Mouse (Mus musculus) myocyte (in vitro differentiated cells): ENCODE results near the gene Fbxo17. TPM values are rescaled to one million over a fixed set of nuclear protein-coding genes. Genes with fewer than 3 reads are reported as not detected.

Experiments used
- H3K27me3 ChIP-seq: one replicate; pipeline ENCODE4 v1.6.1; 2011; ENCODE audit not compliant: control insufficient read depth, insufficient read depth, insufficient read length
- H3K36me3 ChIP-seq: one replicate; pipeline ENCODE4 v1.6.1; 2011; ENCODE audit not compliant: control insufficient read depth, insufficient read depth
- H3K4me2 ChIP-seq: one replicate; pipeline ENCODE4 v1.6.1; 2011; ENCODE audit warnings: low read depth, control low read depth
- H3K4me3 ChIP-seq: one replicate; pipeline ENCODE4 v1.5.1; 2011; ENCODE audit warnings: mild to moderate bottlenecking, control low read depth, moderate library complexity
- H3K79me2 ChIP-seq: one replicate; pipeline ENCODE4 v1.6.1; 2011; ENCODE audit not compliant: control insufficient read depth, insufficient read depth
- H3ac ChIP-seq: one replicate; pipeline ENCODE4 v1.6.1; 2011; ENCODE audit not compliant: control insufficient read depth, insufficient read length
- CEBPB ChIP-seq: IDR thresholded peaks from 2 replicates; pipeline ENCODE4 v1.6.1; 2011; ENCODE audit warnings: mild to moderate bottlenecking, moderate library complexity; ENCODE audit not compliant: poor library complexity, insufficient read depth, severe bottlenecking
- E2F4 ChIP-seq: IDR thresholded peaks from one replicate; pipeline ENCODE4 v1.6.1; 2011; ENCODE audit warnings: mild to moderate bottlenecking, control low read depth, moderate library complexity; ENCODE audit not compliant: insufficient read depth
- MAX ChIP-seq: IDR thresholded peaks from one replicate; pipeline ENCODE4 v1.6.1; 2011; ENCODE audit warnings: low read depth, mild to moderate bottlenecking, control low read depth
- MYOD1 ChIP-seq, 3 experiments: IDR thresholded peaks; one replicate each; pipeline ENCODE4 v1.6.1; 2011; ENCODE audit warnings: control low read depth in 2 of 3, low read depth in 2 of 3, mild to moderate bottlenecking in 2 of 3, moderate library complexity in 1 of 3; ENCODE audit not compliant: insufficient read length in 2 of 3, control insufficient read depth in 1 of 3
- MYOG ChIP-seq, 3 experiments: IDR thresholded peaks; one replicate each; pipeline ENCODE4 v1.6.1; 2011; ENCODE audit warnings: control low read depth in 2 of 3, low read depth in 2 of 3, mild to moderate bottlenecking in 2 of 3; ENCODE audit not compliant: insufficient read length in 2 of 3, control insufficient read depth in 1 of 3, insufficient read depth in 1 of 3
- POLR2A ChIP-seq: IDR thresholded peaks from one replicate; pipeline ENCODE4 v1.6.1; 2011; ENCODE audit warnings: low read depth, mild to moderate bottlenecking, control low read depth, moderate library complexity; ENCODE audit not compliant: insufficient read length
- POLR2AphosphoS2 ChIP-seq: IDR thresholded peaks from one replicate; pipeline ENCODE4 v1.6.1; 2011; ENCODE audit warnings: low read depth, control low read depth; ENCODE audit not compliant: insufficient read length
- REST ChIP-seq: IDR thresholded peaks from one replicate; pipeline ENCODE4 v1.6.1; 2011; ENCODE audit warnings: mild to moderate bottlenecking, control low read depth, moderate library complexity; ENCODE audit not compliant: insufficient read depth, insufficient read length
- SRF ChIP-seq: IDR thresholded peaks from one replicate; pipeline ENCODE4 v1.6.1; 2011; ENCODE audit warnings: low read depth; ENCODE audit not compliant: control insufficient read depth, insufficient read length
- TCF12 ChIP-seq: IDR thresholded peaks from one replicate; pipeline ENCODE4 v1.6.1; 2011; ENCODE audit warnings: mild to moderate bottlenecking, control low read depth; ENCODE audit not compliant: poor library complexity, insufficient read depth, severe bottlenecking
- TCF3 ChIP-seq: IDR thresholded peaks from one replicate; pipeline ENCODE4 v1.6.1; 2011; ENCODE audit warnings: low read depth, control low read depth; ENCODE audit not compliant: insufficient read length
- USF1 ChIP-seq: IDR thresholded peaks from one replicate; pipeline ENCODE4 v1.6.1; 2011; ENCODE audit warnings: low read depth, mild to moderate bottlenecking, control low read depth, moderate library complexity
- polyA plus RNA-seq: library from polyadenylated mRNA; unstranded; fragments of >200 nt; fragmentation: generic; extraction: Trizol; gene quantifications from one replicate; pipeline ENCODE4 v1.2.1, GENCODE M21; 2012; ENCODE audit warnings: missing spikeins

Fbxo17 gene
- polyA plus RNA-seq, 1 experiment: 33.1 TPM

- Histone ChIP-seq H3K4me2 (peak within 1 kb of the TSS; percentile 95), H3K36me3 (peaks cover 10% of the 10 kb centered on the region), H3ac (peak within 1 kb of the TSS; percentile 54), H3K4me3 (peak within 1 kb of the TSS; percentile 73), H3K79me2 (no peaks in the 10 kb centered on the region), H3K27me3 (no peaks in the 10 kb centered on the region)
- peak; percentile 81 for TF ChIP-seq POLR2A
- TF ChIP-seq POLR2AphosphoS2: peak; percentile 84
- peak; percentile 52 for TF ChIP-seq E2F4
- TF ChIP-seq REST: no peak
These were observed 25.3 kb downstream of the Fbxo17 start, which contains the start of the genes Mrps12 and Sars2 for GRCm38 (mm10) chr7:28741709-28742438. TSS of gene Mrps12 (minus strand) at chr7:28741820. TSS of gene Sars2 (plus strand) at chr7:28741992.

GRCm38 (mm10) chr7:28749935-28750334 is 33.3 kb downstream of the Fbxo17 start:
- Histone ChIP-seq H3K27me3 (no peaks in the 10 kb centered on the region), H3K79me2 (no peaks in the 10 kb centered on the region), H3K4me3 (no peak overlapping the region), H3K36me3 (no peaks in the 10 kb centered on the region), H3ac (no peak overlapping the region), H3K4me2 (no peak overlapping the region)
- TF ChIP-seq MAX: no peak
- TF ChIP-seq E2F4: no peak

- Histone ChIP-seq H3K4me3 (no peak within 1 kb of the TSS), H3K4me2 (no peak within 1 kb of the TSS), H3K79me2 (no peaks in the 10 kb centered on the region), H3ac (no peak within 1 kb of the TSS), H3K36me3 (peaks cover 1% of the 10 kb centered on the region), H3K27me3 (no peaks in the 10 kb centered on the region)
- TF ChIP-seq USF1 (no peak), SRF (no peak), MYOG (IDR thresholded peaks at IDR 0.05; ENCODE audit: control insufficient read depth in 1 of 3, insufficient read depth in 1 of 3, insufficient read length in 2 of 3, low read depth in 2 of 3) (no peak), MYOD1 (IDR thresholded peaks at IDR 0.05; ENCODE audit: control insufficient read depth in 1 of 3, insufficient read length in 2 of 3, low read depth in 2 of 3) (no peak), E2F4 (no peak), POLR2AphosphoS2 (peak; percentile 7), POLR2A (no peak), REST (peak; percentile 18), TCF12 (no peak), CEBPB (no peak), MAX (no peak), TCF3 (no peak)
These were observed 39.5 kb downstream of the Fbxo17 start, which contains the start of gene Ccer2 for GRCm38 (mm10) chr7:28756079-28756478. TSS of gene Ccer2 (plus strand) at chr7:28756174.

GRCm38 (mm10) chr7:28758623-28759022 is 42.0 kb downstream of the Fbxo17 start:
- peaks cover 5% of the 10 kb centered on the region for H3K36me3 ChIP-seq
- H3ac ChIP-seq: no peak overlapping the region
- no peak overlapping the region for H3K4me3 ChIP-seq
- TF ChIP-seq E2F4 (no peak), TCF3 (no peak), MYOD1 (IDR thresholded peaks at IDR 0.05; ENCODE audit: control insufficient read depth in 1 of 3, insufficient read length in 2 of 3, low read depth in 2 of 3) (no peak), CEBPB (no peak), TCF12 (no peak), REST (no peak), POLR2AphosphoS2 (no peak)
- no peaks in the 10 kb centered on the region for H3K79me2 ChIP-seq
- H3K27me3 ChIP-seq: no peaks in the 10 kb centered on the region
- H3K4me2 ChIP-seq: no peak overlapping the region

- H3K36me3 ChIP-seq: peaks cover 5% of the 10 kb centered on the region
- TF ChIP-seq POLR2A: no peak
- TF ChIP-seq SRF: no peak
- no peaks in the 10 kb centered on the region for H3K27me3 ChIP-seq
- peaks cover 6% of the 10 kb centered on the region for H3K79me2 ChIP-seq
- H3K4me2 ChIP-seq: no peak overlapping the region
- no peak overlapping the region for H3ac ChIP-seq
- no peak overlapping the region for H3K4me3 ChIP-seq
These were observed 45.3 kb downstream of the Fbxo17 start for GRCm38 (mm10) chr7:28761907-28762306.

- H3K4me3 ChIP-seq: peak overlapping the region; percentile 65
- H3ac ChIP-seq: no peak overlapping the region
- TF ChIP-seq TCF12: no peak
- no peak for TF ChIP-seq MYOG (IDR thresholded peaks at IDR 0.05; ENCODE audit: control insufficient read depth in 1 of 3, insufficient read depth in 1 of 3, insufficient read length in 2 of 3, low read depth in 2 of 3)
- no peak for TF ChIP-seq SRF
- no peak for TF ChIP-seq REST
- TF ChIP-seq E2F4: no peak
- TF ChIP-seq USF1: no peak
- TF ChIP-seq MYOD1 (IDR thresholded peaks at IDR 0.05; ENCODE audit: control insufficient read depth in 1 of 3, insufficient read length in 2 of 3, low read depth in 2 of 3): no peak
- TF ChIP-seq CEBPB: no peak
- no peak for TF ChIP-seq POLR2A
- TF ChIP-seq TCF3: no peak
- no peak for TF ChIP-seq POLR2AphosphoS2
- no peak for TF ChIP-seq MAX
- peak overlapping the region; percentile 98 for H3K4me2 ChIP-seq
- peaks cover 18% of the 10 kb centered on the region for H3K79me2 ChIP-seq
- H3K36me3 ChIP-seq: peaks cover 5% of the 10 kb centered on the region
- no peaks in the 10 kb centered on the region for H3K27me3 ChIP-seq
These were observed 48.6 kb downstream of the Fbxo17 start for GRCm38 (mm10) chr7:28765211-28765610.
